Mouse (Mus musculus) activated CD4-positive, CD25-positive, alpha-beta regulatory T cell, adult 4 months (primary cell): Measurements from ENCODE around the gene Psat1. TPM values are rescaled to one million over a fixed set of nuclear protein-coding genes. Genes with fewer than 3 reads are reported as not detected.

ENCODE experiments used
- ATAC-seq: one replicate; pipeline ENCODE4 v1.8.0; 2017
- polyA plus RNA-seq, 2 experiments: library from polyadenylated mRNA; unstranded; fragments of 100-300 nt; shearing (Covaris generic); gene quantifications; one replicate each; pipeline ENCODE4 v1.2.1; 2017

The Psat1 gene
- polyA plus RNA-seq, 2 experiments from 2014 or later = 59.0 to 61.6 TPM

DNA sequence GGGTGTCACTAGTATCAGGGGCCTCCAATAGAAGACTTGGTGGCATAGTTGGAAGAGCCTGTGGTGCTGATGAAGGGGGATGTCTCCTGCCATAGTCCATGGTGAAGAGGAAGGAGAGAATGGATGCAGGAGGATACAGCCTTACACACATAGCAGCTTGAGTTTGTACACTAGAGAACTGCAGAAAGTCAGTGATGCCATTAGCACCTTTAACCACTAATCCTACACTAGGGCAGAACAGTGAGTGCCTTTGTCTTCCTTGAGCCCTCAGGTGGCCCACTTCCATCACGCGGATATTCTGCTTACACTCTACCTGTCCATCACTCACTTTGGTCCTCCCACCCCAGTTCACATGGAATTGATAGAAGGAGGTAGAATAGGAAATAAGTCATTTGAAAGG is 83.0 kb downstream of the Psat1 start:
- no peak for ATAC-seq

GRCm38 (mm10) chr19:15855379-15855778 is 91.8 kb downstream of the Psat1 start:
- ATAC-seq = no peak

Other genes starting within 250 kb of the Psat1 start
- gene Cep78, start 37.7 kb upstream of the Psat1 start, polyA plus RNA-seq = 1 to 10 TPM; 2.2 to 3.0 TPM
- 10 to 100 TPM; 18.3 to 23.3 TPM for gene Gnaq, start 185.5 kb upstream of the Psat1 start, polyA plus RNA-seq